Mouse (Mus musculus) megakaryocyte-erythroid progenitor cell, adult 5 weeks (primary cell): ENCODE results near the gene Actg1. TPM values are rescaled to one million over a fixed set of nuclear protein-coding genes. Genes with fewer than 3 reads are reported as not detected.

Experiments
- polyA plus RNA-seq: library from polyadenylated mRNA; stranded (reverse); fragments of >175 nt; gene quantifications from 2 replicates; pipeline ENCODE4 v1.2.3, GENCODE M21; 2012

Gene Actg1
- 934 and 983 TPM in 2 replicates for polyA plus RNA-seq

GRCm38 (mm10) chr11:120347791-120348683 lies at the start of gene Actg1:
Gene Actg1 (minus strand): TSS chr11:120348542.

GRCm38 (mm10) chr11:120378611-120379540 lies 30.5 kb upstream of the Actg1 start, which contains the start of gene Faap100:
Gene Faap100 (minus strand): TSS chr11:120378764.

GRCm38 (mm10) chr11:120361295-120361694 lies 13.0 kb upstream of the Actg1 start, which contains the start of gene Fscn2:
Gene Fscn2 (plus strand): TSS chr11:120361534.

Other genes starting within 250 kb of the Actg1 start
- gene Tepsin, start 249.8 kb downstream of the Actg1 start, polyA plus RNA-seq: 28.5 and 28.8 TPM in 2 replicates
- gene Ndufaf8, start 249.6 kb downstream of the Actg1 start, polyA plus RNA-seq: 86.0 and 106 TPM in 2 replicates
- gene Slc38a10, start 197.2 kb downstream of the Actg1 start, polyA plus RNA-seq: 133 and 176 TPM in 2 replicates
- 45.0 and 61.7 TPM in 2 replicates for gene Bahcc1, start 115.6 kb downstream of the Actg1 start, polyA plus RNA-seq
- gene Fscn2, start 13.0 kb upstream of the Actg1 start, polyA plus RNA-seq: not detected in 2 replicates
- 32.5 and 33.7 TPM in 2 replicates for gene Faap100, start 30.2 kb upstream of the Actg1 start, polyA plus RNA-seq
- gene Nploc4, start 89.2 kb upstream of the Actg1 start, polyA plus RNA-seq: 48.3 and 52.9 TPM in 2 replicates
- gene Tspan10, start 94.1 kb upstream of the Actg1 start, polyA plus RNA-seq: 0.06 and 0.08 TPM in 2 replicates
- gene Pde6g, start 105.0 kb upstream of the Actg1 start, polyA plus RNA-seq: 0.02 TPM in 1 of 2 replicates, not detected in the other
- 9.0 and 9.9 TPM in 2 replicates for gene Oxld1, start 109.5 kb upstream of the Actg1 start, polyA plus RNA-seq
- 31.2 and 32.6 TPM in 2 replicates for gene Ccdc137, start 109.6 kb upstream of the Actg1 start, polyA plus RNA-seq
- 22.3 and 23.4 TPM in 2 replicates for gene Arl16, start 119.1 kb upstream of the Actg1 start, polyA plus RNA-seq
- gene Mrpl12, start 136.1 kb upstream of the Actg1 start, polyA plus RNA-seq: 467 and 483 TPM in 2 replicates
- gene Slc25a10, start 143.3 kb upstream of the Actg1 start, polyA plus RNA-seq: 47.2 and 58.4 TPM in 2 replicates
- gene Gcgr, start 182.2 kb upstream of the Actg1 start, polyA plus RNA-seq: not detected in 2 replicates
- gene Mcrip1, start 201.2 kb upstream of the Actg1 start, polyA plus RNA-seq: 170 and 188 TPM in 2 replicates
- gene Ppp1r27, start 202.6 kb upstream of the Actg1 start, polyA plus RNA-seq: 0.24 TPM in 1 of 2 replicates, not detected in the other
- gene P4hb, start 224.7 kb upstream of the Actg1 start, polyA plus RNA-seq: 1,164 and 1,680 TPM in 2 replicates
- 1,098 and 1,284 TPM in 2 replicates for gene Arhgdia, start 233.1 kb upstream of the Actg1 start, polyA plus RNA-seq
- gene Alyref, start 249.8 kb upstream of the Actg1 start, polyA plus RNA-seq: 339 and 360 TPM in 2 replicates
- 111 and 156 TPM in 2 replicates for gene Anapc11, start 249.9 kb upstream of the Actg1 start, polyA plus RNA-seq